Mouse (Mus musculus) heart, embryonic 11.5 days (tissue): Measurements from ENCODE around the gene Grip2. TPM values are rescaled to one million over a fixed set of nuclear protein-coding genes. Genes with fewer than 3 reads are reported as not detected.

Experiments used
- ATAC-seq: fragments of 200-750 bp; cut with Nextera tagmentation; replicated peaks from 2 replicates; pipeline ENCODE4 v1.8.0; 2017; ENCODE audit warnings: moderate library complexity; ENCODE audit not compliant: insufficient number of reproducible peaks, low FRiP score, low TSS enrichment
- H3K27ac ChIP-seq: fragments of 300-500 bp; sonication (generic); 2 replicates; pipeline ENCODE4 v1.5.1; 2014; ENCODE audit warnings: mild to moderate bottlenecking, low read depth, low read length
- H3K27me3 ChIP-seq: fragments of 300-500 bp; sonication (generic); 2 replicates; pipeline ENCODE4 v1.6.1; 2014; ENCODE audit warnings: mild to moderate bottlenecking, low read length, mixed read lengths; ENCODE audit not compliant: control insufficient read depth, insufficient read depth
- H3K36me3 ChIP-seq: fragments of 300-500 bp; sonication (generic); 2 replicates; pipeline ENCODE4 v1.6.1; 2014; ENCODE audit warnings: mild to moderate bottlenecking, low read length, moderate library complexity, mixed read lengths; ENCODE audit not compliant: control insufficient read depth, insufficient read depth
- H3K4me1 ChIP-seq: fragments of 300-500 bp; sonication (generic); 2 replicates; pipeline ENCODE4 v1.6.1; 2014; ENCODE audit warnings: low read length; ENCODE audit not compliant: control insufficient read depth, insufficient read depth
- H3K4me2 ChIP-seq: fragments of 300-500 bp; sonication (generic); 2 replicates; pipeline ENCODE4 v1.6.1; 2014; ENCODE audit warnings: mild to moderate bottlenecking, moderate library complexity
- H3K4me3 ChIP-seq: fragments of 300-500 bp; sonication (generic); 2 replicates; pipeline ENCODE4 v1.5.1; 2014; ENCODE audit warnings: low read depth, low read length
- H3K9ac ChIP-seq: fragments of 300-500 bp; sonication (generic); 2 replicates; pipeline ENCODE4 v1.6.1; 2014; ENCODE audit warnings: mild to moderate bottlenecking, low read depth, low read length, moderate library complexity
- H3K9me3 ChIP-seq: fragments of 300-500 bp; sonication (generic); replicated peaks from 2 replicates; pipeline ENCODE4 v1.6.1; 2016; ENCODE audit warnings: low read length; ENCODE audit not compliant: control insufficient read depth
- WGBS: fragments of 180-500 bp; shearing (Covaris S2); extraction: QIAGEN DNeasy Blood & Tissue Kit; methylation state at CpG from one replicate; pipeline ENCODE4 v1.1.7; 2014; ENCODE audit not compliant: insufficient replicate concordance; 5-methylcytosine and 5-hydroxymethylcytosine counted together
- polyA plus RNA-seq: library from polyadenylated mRNA; unstranded; fragments of >200 nt; fragmentation: Nextera tagmentation; extraction: Ambion mirVana; gene quantifications from 2 replicates; pipeline ENCODE4 v1.2.1, GENCODE M21; 2014

Gene Grip2
- polyA plus RNA-seq, 1 experiment from 2014 or later = 4.5 TPM

GRCm38 (mm10) chr6:91736471-91736870, 90.6 kb downstream of the Grip2 start:
- no peak overlapping the region for H3K4me3 ChIP-seq
- no peak overlapping the region for H3K4me2 ChIP-seq
- no peak; the same call in 1 of the 2 replicates for ATAC-seq
- no peaks in the 10 kb centered on the region for H3K27me3 ChIP-seq
- no peaks in the 10 kb centered on the region for H3K9me3 ChIP-seq
- no peak overlapping the region for H3K9ac ChIP-seq
- WGBS = 51% methylated on average over 5 of the region's 5 CpGs
- no peaks in the 10 kb centered on the region for H3K4me1 ChIP-seq
- H3K36me3 ChIP-seq = peaks cover 22% of the 10 kb centered on the region
- H3K27ac ChIP-seq = no peak overlapping the region

DNA sequence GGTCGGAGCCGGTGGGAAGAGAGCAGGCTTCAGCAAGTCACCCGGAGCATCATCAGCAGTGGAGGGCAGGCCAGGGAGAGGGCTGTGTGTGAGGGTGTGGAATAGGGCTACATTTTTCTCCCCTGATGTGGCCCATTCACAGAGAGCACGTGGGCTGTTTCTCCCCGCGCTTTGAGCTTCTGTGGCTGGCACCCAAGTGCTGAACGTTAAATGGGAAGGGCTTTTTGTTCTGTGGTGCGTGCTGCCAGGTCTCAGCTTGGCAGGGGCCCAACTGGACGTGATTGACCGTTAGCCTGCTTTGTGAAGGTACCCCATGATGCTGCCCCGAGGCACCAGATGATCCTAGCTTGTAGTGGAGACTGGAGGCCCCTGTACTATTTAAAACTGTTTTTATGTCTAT, 94.9 kb downstream of the Grip2 start:
- WGBS = 92% methylated on average over 11 of the region's 11 CpGs
- Histone ChIP-seq H3K36me3 (peaks cover 21% of the 10 kb centered on the region), H3K27me3 (no peaks in the 10 kb centered on the region), H3K27ac (no peak overlapping the region), H3K9ac (no peak overlapping the region), H3K4me3 (no peak overlapping the region), H3K4me1 (peaks cover 18% of the 10 kb centered on the region), H3K9me3 (no peaks in the 10 kb centered on the region), H3K4me2 (no peak overlapping the region)
- no peak for ATAC-seq

DNA sequence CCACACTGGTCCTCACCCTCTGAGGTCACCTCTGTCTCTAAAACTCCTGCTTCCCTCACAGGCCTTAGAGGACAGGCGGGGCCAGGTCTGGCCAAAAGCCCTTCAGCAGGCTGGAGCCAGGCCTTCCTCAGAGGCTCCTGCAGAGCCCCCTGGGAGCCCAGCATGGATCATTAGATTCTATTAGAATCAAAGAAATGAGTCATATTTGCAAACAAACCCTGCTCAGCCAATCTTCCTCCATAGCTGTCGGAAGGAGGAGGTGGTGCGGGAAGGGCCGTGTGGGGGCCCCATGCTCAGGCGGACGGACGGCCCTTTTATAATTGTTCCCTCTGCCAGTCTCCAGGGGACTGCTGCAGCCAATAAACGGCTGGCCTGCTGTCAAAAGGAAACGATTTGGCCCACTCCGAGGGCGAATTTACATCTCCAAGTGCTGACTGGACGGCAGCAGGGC, 97.3 kb downstream of the Grip2 start:
- ATAC-seq = 0 out of 2 replicates have a peak, but pooled peaks have one; percentile 12
- H3K27ac ChIP-seq = no peak overlapping the region
- H3K9ac ChIP-seq = 0 out of 2 replicates have a peak overlapping the region, but pooled peaks have one; percentile 12

DNA sequence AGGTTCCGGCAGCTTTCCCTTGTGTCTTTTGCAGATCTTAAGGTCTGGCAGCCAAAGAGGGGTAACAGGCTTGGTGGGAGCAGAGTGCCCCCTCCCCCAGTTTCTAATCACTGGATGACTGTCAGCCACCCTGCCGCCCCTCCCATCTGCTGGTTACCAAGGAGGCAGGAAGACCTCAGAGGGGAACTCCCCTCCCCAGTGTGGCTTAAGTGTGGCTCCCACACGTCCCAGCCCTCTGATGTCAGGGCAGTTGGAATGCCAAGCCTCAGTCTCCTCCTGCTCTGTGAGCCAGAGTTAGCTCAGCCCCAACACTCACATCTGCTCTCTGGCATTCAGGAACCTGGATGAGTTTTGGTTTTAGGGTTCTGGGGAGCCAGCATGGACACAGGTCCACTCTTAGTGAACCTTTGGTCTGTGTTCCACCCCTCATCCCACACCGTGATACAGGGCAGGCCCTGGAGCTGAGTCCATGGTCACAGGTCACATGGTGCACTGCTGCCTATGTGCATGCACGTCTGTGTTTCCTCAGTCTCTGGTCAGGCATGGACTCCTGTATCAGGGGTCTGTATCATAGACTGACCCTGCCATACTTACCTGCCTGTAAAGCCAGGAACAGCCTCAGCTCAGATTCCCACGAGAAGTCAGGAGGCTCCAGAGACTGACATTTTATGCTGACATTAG, 98.0 kb downstream of the Grip2 start:
- WGBS = 48% methylated on average over 6 of the region's 6 CpGs
- Histone ChIP-seq H3K27me3 (no peaks in the 10 kb centered on the region), H3K27ac (no peak overlapping the region), H3K9me3 (no peaks in the 10 kb centered on the region), H3K36me3 (peaks cover 36% of the 10 kb centered on the region), H3K4me2 (no peak overlapping the region), H3K9ac (peak overlapping the region; percentile 12; the same call in 1 of the 2 replicates), H3K4me3 (no peak overlapping the region), H3K4me1 (peaks cover 18% of the 10 kb centered on the region)
- ATAC-seq = peak; percentile 50

More for the DNA sequence above, 97.3 kb downstream of the Grip2 start:
- peaks cover 32% of the 10 kb centered on the region for H3K36me3 ChIP-seq
- H3K4me1 ChIP-seq = peaks cover 18% of the 10 kb centered on the region
- H3K27me3 ChIP-seq = no peaks in the 10 kb centered on the region
- H3K9me3 ChIP-seq = no peaks in the 10 kb centered on the region
- H3K4me3 ChIP-seq = no peak overlapping the region
- no peak overlapping the region for H3K4me2 ChIP-seq
- 48% methylated on average over 12 of the region's 12 CpGs for WGBS

DNA sequence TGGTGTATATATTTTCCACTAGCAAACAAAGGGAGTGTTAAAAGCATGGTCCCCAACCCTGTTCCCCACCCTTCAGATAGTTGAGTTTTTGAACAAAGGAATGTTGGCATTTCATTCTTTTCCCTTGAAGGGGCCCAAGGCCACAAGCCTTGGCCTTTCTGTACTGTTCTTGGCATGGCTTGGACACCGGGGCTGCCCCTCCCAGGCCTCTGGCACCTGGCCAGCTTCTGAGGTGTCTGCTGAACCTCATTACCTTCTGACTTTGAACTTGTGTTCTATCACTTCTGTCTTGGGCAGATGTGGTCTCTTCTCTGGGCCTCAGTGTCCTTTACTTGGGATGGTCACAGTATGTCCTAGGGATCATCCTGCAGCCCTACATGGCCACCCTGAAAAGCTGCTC, 99.7 kb downstream of the Grip2 start:
- H3K4me1 ChIP-seq = peaks cover 18% of the 10 kb centered on the region
- no peak overlapping the region for H3K9ac ChIP-seq
- no peak overlapping the region for H3K27ac ChIP-seq
- no peaks in the 10 kb centered on the region for H3K27me3 ChIP-seq
- ATAC-seq = no peak
- no peak overlapping the region for H3K4me3 ChIP-seq
- H3K36me3 ChIP-seq = peaks cover 31% of the 10 kb centered on the region
- 71% methylated on average over 1 of the region's 1 CpGs for WGBS
- no peak overlapping the region for H3K4me2 ChIP-seq
- H3K9me3 ChIP-seq = no peaks in the 10 kb centered on the region

DNA sequence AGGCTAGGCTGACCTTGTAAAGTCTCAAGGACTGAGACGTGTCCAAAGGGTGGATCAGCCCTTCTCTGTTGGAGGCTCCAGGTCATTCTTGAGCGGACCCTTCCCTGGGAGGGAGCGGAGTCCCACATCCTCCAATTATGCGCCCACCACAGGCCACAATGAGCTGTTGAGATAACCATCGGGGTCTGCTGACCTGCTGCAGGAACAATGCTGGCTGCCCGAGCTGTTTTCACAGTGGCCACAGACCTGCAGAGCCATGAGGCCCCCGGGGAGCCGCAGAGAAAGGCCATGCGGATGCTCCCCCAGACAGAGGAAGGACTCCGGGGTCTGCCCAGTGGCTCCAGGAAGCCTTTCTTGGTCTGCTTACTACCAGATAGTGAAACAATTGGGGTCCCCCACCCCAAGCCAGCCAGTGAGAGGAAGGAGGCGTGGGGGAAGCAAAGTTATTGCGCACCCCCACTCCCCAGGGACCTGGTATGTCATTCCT, 105.8 kb downstream of the Grip2 start:
- Histone ChIP-seq H3K4me3 (no peak overlapping the region), H3K27me3 (no peaks in the 10 kb centered on the region), H3K36me3 (peaks cover 18% of the 10 kb centered on the region), H3K9ac (no peak overlapping the region), H3K4me2 (no peak overlapping the region), H3K9me3 (no peaks in the 10 kb centered on the region), H3K4me1 (peaks cover 38% of the 10 kb centered on the region), H3K27ac (no peak overlapping the region)
- WGBS = 36% methylated on average over 12 of the region's 12 CpGs
- ATAC-seq = peak; percentile 6; the same call in 1 of the 2 replicates

GRCm38 (mm10) chr6:91720588-91721214, 106.3 kb downstream of the Grip2 start:
- ATAC-seq = no peak
- Histone ChIP-seq H3K4me1 (peaks cover 38% of the 10 kb centered on the region), H3K4me3 (no peak overlapping the region), H3K27me3 (no peaks in the 10 kb centered on the region), H3K36me3 (peaks cover 13% of the 10 kb centered on the region), H3K9ac (no peak overlapping the region), H3K4me2 (no peak overlapping the region), H3K27ac (no peak overlapping the region), H3K9me3 (no peaks in the 10 kb centered on the region)
- WGBS = 53% methylated on average over 4 of the region's 4 CpGs

DNA sequence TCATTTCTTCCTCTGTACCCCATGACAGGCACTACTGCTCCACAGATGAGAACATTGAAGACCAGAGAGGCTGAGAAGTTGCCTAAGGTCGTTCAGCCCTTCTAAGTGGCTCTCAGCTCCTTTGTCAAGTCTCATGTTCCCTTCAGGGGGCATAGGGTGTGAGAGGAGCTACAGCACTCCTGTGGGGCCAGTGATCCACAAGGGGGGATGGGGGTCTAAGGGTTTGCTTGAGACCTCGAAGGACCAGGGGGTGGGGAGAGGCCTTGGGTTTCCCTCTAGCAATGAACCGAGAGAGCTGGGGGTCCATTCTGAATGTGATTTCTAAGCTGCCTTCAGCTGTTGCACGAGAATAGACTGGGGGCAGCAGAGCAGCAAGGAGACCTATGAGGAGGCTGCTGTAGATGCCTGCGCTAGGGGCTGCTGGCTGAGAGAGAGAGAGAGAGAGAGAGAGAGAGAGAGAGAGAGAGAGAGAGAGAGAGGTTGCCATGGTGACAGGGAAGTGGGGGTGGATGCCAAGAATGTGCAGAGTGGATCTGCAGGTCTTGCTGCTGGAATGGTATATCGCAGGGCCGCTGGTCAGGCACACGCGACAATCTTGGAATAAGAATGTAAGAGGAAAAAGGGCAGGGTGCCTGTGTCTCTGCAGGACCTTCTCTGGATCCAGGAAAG, 107.1 kb downstream of the Grip2 start:
- no peaks in the 10 kb centered on the region for H3K9me3 ChIP-seq
- H3K9ac ChIP-seq = no peak overlapping the region
- H3K4me1 ChIP-seq = peaks cover 38% of the 10 kb centered on the region
- H3K27ac ChIP-seq = peak overlapping the region; percentile 7; the same call in 1 of the 2 replicates
- H3K4me2 ChIP-seq = no peak overlapping the region
- H3K4me3 ChIP-seq = no peak overlapping the region
- WGBS = 18% methylated on average over 9 of the region's 9 CpGs
- ATAC-seq = peak; percentile 44; the same call in 1 of the 2 replicates
- H3K36me3 ChIP-seq = peaks cover 10% of the 10 kb centered on the region
- H3K27me3 ChIP-seq = no peaks in the 10 kb centered on the region
